Mouse (Mus musculus): ENCODE measurements around the gene Glcci1.

DNA sequence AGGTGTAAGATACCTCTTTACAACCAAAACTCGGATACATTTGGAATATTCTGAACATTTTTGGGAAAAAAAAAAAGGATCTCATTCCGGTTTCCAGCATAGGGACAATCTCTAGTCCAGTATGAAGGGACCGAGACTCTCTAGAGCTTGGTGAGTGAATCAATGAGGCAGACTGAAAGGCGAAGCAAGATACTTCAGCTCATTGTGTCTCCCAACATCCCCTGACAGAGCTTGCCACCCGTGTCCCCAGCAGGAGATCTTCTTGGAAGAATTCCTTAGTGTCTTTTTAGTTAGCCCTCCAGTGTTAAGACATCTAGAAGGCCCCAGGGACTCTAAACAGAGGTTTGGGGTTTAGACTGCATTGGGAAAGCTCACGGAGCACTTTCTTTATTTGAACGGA is 20.1 kb upstream of the Glcci1 start:
- TF ChIP-seq EP300 (IDR thresholded peaks at IDR 0.05; ENCODE audit: low read length): no peak
- no peak for TF ChIP-seq POLR2AphosphoS2 (IDR thresholded peaks at IDR 0.05; ENCODE audit: low read depth, low read length)
- no peak for TF ChIP-seq MAFK (IDR thresholded peaks at IDR 0.05; ENCODE audit: insufficient replicate concordance, low read length)
- no peak for TF ChIP-seq SIN3A (IDR thresholded peaks at IDR 0.05; ENCODE audit: low read length)
- no peak for TF ChIP-seq E2F4 (IDR thresholded peaks at IDR 0.05; ENCODE audit: insufficient replicate concordance, low read depth, low read length)
